Mouse (Mus musculus) CD4-positive, CD25-positive, alpha-beta regulatory T cell, adult 4 months (primary cell): ENCODE measurements around the gene Clca3a1. TPM values are rescaled to one million over a fixed set of nuclear protein-coding genes. Genes with fewer than 3 reads are reported as not detected.
A peak's percentile ranks its signal among the peaks of the same experiment; 100 is the strongest.

Source experiments
- ATAC-seq: one replicate; pipeline ENCODE4 v1.8.0; 2017
- polyA plus RNA-seq, 2 experiments: library from polyadenylated mRNA; unstranded; fragments of 100-300 nt; shearing (Covaris generic); gene quantifications; one replicate each; pipeline ENCODE4 v1.2.1; 2017

Clca3a1 gene
- polyA plus RNA-seq, 2 experiments from 2014 or later: 0.09 TPM; not detected in 1

- peak; percentile 30 for ATAC-seq
Observed at GRCm38 (mm10) chr3:144719088-144719900, 41.5 kb downstream of the Clca3a1 start.

- ATAC-seq: no peak
Observed at GRCm38 (mm10) chr3:144718706-144719087, 42.1 kb downstream of the Clca3a1 start.

GRCm38 (mm10) chr3:144717835-144718234 is 42.9 kb downstream of the Clca3a1 start:
- no peak for ATAC-seq

- no peak for ATAC-seq
Observed at GRCm38 (mm10) chr3:144717121-144717520, 43.7 kb downstream of the Clca3a1 start.

- ATAC-seq: no peak
Observed at GRCm38 (mm10) chr3:144715901-144716300, 44.9 kb downstream of the Clca3a1 start.

GRCm38 (mm10) chr3:144715033-144715432 is 45.7 kb downstream of the Clca3a1 start:
- no peak for ATAC-seq

GRCm38 (mm10) chr3:144714606-144715005 is 46.2 kb downstream of the Clca3a1 start:
- no peak for ATAC-seq

GRCm38 (mm10) chr3:144714126-144714525 is 46.7 kb downstream of the Clca3a1 start:
- ATAC-seq: no peak

GRCm38 (mm10) chr3:144711607-144712206 is 49.1 kb downstream of the Clca3a1 start:
- ATAC-seq: no peak

- no peak for ATAC-seq
Observed at GRCm38 (mm10) chr3:144708612-144709011, 52.2 kb downstream of the Clca3a1 start.

- peak; percentile 95 for ATAC-seq
Observed at GRCm38 (mm10) chr3:144703959-144704358, 56.8 kb downstream of the Clca3a1 start.

GRCm38 (mm10) chr3:144698790-144699433 is 61.9 kb downstream of the Clca3a1 start:
- ATAC-seq: no peak

GRCm38 (mm10) chr3:144697942-144698341 is 62.8 kb downstream of the Clca3a1 start:
- no peak for ATAC-seq

- ATAC-seq: peak; percentile 65
Observed at GRCm38 (mm10) chr3:144697154-144697553, 63.6 kb downstream of the Clca3a1 start.

- ATAC-seq: no peak
Observed at GRCm38 (mm10) chr3:144694941-144695340, 65.8 kb downstream of the Clca3a1 start.

GRCm38 (mm10) chr3:144694040-144694439 is 66.7 kb downstream of the Clca3a1 start:
- no peak for ATAC-seq

- peak; percentile 90 for ATAC-seq
Observed at GRCm38 (mm10) chr3:144692052-144692451, 68.7 kb downstream of the Clca3a1 start.

- no peak for ATAC-seq
Observed at GRCm38 (mm10) chr3:144689236-144689635, 71.5 kb downstream of the Clca3a1 start.

- no peak for ATAC-seq
Observed at GRCm38 (mm10) chr3:144688284-144688683, 72.5 kb downstream of the Clca3a1 start.

- no peak for ATAC-seq
Observed at GRCm38 (mm10) chr3:144687618-144688017, 73.2 kb downstream of the Clca3a1 start.

- no peak for ATAC-seq
Observed at GRCm38 (mm10) chr3:144686146-144686545, 74.6 kb downstream of the Clca3a1 start.

GRCm38 (mm10) chr3:144683136-144683814 is 77.5 kb downstream of the Clca3a1 start:
- no peak for ATAC-seq

- no peak for ATAC-seq
Observed at GRCm38 (mm10) chr3:144681542-144681941, 79.2 kb downstream of the Clca3a1 start.
